Mouse (Mus musculus) fat pad, adult 2 months (tissue): Measurements from ENCODE around the gene Sh3gl2.

ENCODE experiments used
- DNase-seq: peaks from one replicate; pipeline ENCODE4 v3.0.0-alpha.2; 2011; ENCODE audit warnings: low read depth, low spot score; ENCODE audit errors: extremely low read depth

Sh3gl2 gene

GRCm38 (mm10) chr4:85228589-85228948, 23.6 kb downstream of the Sh3gl2 start:
- DNase-seq: no peak

- no peak for DNase-seq
Measured at GRCm38 (mm10) chr4:85232386-85233381, 27.8 kb downstream of the Sh3gl2 start.

GRCm38 (mm10) chr4:85241675-85242074, 36.7 kb downstream of the Sh3gl2 start:
- DNase-seq: no peak

GRCm38 (mm10) chr4:85242562-85242961, 37.6 kb downstream of the Sh3gl2 start:
- no peak for DNase-seq

- no peak for DNase-seq
Measured at GRCm38 (mm10) chr4:85248673-85249072, 43.7 kb downstream of the Sh3gl2 start.

- no peak for DNase-seq
Measured at GRCm38 (mm10) chr4:85250271-85250670, 45.3 kb downstream of the Sh3gl2 start.

- no peak for DNase-seq
Measured at GRCm38 (mm10) chr4:85250786-85251185, 45.9 kb downstream of the Sh3gl2 start.

- no peak for DNase-seq
Measured at GRCm38 (mm10) chr4:85255771-85256389, 51.0 kb downstream of the Sh3gl2 start.

GRCm38 (mm10) chr4:85256461-85257202, 51.7 kb downstream of the Sh3gl2 start:
- DNase-seq: no peak

- no peak for DNase-seq
Measured at GRCm38 (mm10) chr4:85257771-85258341, 52.9 kb downstream of the Sh3gl2 start.

GRCm38 (mm10) chr4:85260687-85261658, 56.0 kb downstream of the Sh3gl2 start:
- DNase-seq: no peak

- no peak for DNase-seq
Measured at GRCm38 (mm10) chr4:85262146-85262545, 57.2 kb downstream of the Sh3gl2 start.

- no peak for DNase-seq
Measured at GRCm38 (mm10) chr4:85262606-85263005, 57.7 kb downstream of the Sh3gl2 start.

- no peak for DNase-seq
Measured at GRCm38 (mm10) chr4:85267456-85267855, 62.5 kb downstream of the Sh3gl2 start.

- DNase-seq: no peak
Measured at GRCm38 (mm10) chr4:85272877-85273276, 68.0 kb downstream of the Sh3gl2 start.

GRCm38 (mm10) chr4:85273452-85273851, 68.5 kb downstream of the Sh3gl2 start:
- no peak for DNase-seq

- no peak for DNase-seq
Measured at GRCm38 (mm10) chr4:85283151-85283550, 78.2 kb downstream of the Sh3gl2 start.

- no peak for DNase-seq
Measured at GRCm38 (mm10) chr4:85289990-85290389, 85.1 kb downstream of the Sh3gl2 start.

- DNase-seq: no peak
Measured at GRCm38 (mm10) chr4:85291296-85291695, 86.4 kb downstream of the Sh3gl2 start.

GRCm38 (mm10) chr4:85293368-85293767, 88.4 kb downstream of the Sh3gl2 start:
- DNase-seq: no peak
